Mouse (Mus musculus): ENCODE results near the gene Strip2.

The Strip2 gene

DNA sequence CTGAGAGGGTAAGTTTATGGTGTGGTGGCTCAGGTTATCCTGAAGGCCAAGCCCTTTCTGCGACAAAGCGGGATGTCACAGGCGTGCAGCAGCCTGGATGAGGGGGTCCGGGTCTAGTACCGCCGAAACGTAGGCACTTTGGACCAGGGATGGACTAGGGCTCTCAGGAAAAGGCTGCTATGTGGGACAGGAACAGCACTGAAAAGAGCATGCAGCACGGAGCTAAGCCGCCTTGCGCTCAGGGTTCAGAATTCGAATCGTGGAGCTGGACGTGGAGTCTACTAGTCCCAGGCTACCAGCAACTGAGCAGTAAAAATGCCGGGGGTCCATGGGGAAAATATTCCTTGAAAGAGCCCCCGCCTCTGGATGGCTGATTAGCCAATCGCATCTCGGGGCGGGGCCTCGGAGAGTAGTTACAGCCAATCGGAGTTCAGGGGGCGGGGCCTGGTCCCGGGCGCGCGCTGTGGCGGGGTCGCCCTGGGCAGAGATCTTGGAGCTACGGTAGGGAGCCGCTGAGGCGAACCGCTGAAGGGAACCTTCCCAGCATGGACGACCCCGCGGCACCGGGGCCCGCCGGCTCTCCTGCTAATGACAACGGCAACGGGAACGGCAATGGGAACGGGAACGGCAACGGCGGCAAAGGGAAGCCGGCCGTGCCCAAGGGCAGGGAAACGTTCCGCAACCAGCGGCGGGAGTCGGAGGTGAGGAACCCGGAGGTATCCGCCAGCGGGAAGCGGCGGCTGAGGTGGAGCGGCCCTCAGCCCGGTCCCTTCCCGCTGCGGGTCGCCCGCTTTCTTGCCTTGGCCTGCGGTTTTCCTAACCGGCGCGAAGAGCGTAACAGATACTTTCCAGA is at the start of gene Strip2:
Gene Strip2, plus strand, starts transcription at position 483 of the 853 bp plus-strand sequence.
- DNase-seq (ENCODE audit: low spot score) = peak; percentile 93

DNA sequence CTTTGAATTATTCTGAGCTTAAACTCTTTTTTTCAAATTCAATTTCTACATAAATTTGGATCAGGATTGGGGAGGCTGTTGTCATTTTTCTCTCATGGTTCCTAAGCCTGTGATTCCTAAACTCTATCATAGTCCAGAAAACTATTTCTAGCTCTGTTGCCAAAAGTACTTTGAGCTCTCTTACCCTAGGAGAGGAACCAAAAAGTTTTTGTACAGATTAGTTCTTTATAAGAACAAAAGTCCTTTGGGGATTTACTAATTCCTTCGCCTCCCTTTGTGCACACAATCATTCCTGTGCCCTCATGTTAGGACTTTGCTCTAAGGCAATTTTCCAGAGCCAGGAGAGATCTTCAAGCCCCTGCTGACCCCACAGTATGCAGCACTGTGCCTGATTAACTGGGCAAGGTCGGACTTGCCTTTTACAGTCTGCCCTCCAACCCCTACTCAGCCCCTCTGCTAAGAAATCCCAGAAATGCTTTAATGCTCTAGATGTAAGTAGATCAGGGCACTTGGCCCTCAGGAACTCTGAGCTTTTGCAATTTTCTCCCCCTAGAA is 48.4 kb upstream of the Strip2 start:
- DNase-seq (ENCODE audit: low spot score) = no peak

GRCm38 (mm10) chr6:29873654-29874053 is 43.2 kb upstream of the Strip2 start:
- DNase-seq (ENCODE audit: low spot score) = no peak

GRCm38 (mm10) chr6:29875576-29875975 is 41.2 kb upstream of the Strip2 start:
- no peak for DNase-seq (ENCODE audit: low spot score)

- no peak for DNase-seq (ENCODE audit: low spot score)
Observed at GRCm38 (mm10) chr6:29876782-29877181, 40.0 kb upstream of the Strip2 start.

GRCm38 (mm10) chr6:29879579-29879978 is 37.2 kb upstream of the Strip2 start:
- DNase-seq (ENCODE audit: low spot score) = no peak

DNA sequence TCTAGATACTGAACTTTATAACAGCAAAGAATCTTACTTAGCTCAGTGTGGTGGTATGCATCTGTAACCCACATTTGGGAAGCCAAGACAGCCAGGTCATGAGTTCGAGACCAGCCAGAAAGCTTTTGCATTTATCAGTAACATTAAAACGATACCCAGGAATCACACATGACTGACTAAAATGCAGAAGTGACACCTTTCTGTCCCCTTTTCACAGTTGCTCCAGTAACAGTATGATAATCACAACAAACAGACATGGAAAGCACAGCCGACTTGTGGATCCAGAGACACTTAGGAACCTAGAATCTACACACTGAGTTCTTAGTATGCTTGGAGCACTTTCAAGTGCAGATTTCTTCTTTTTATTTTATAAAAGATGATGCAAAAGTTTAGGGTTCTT is 36.0 kb upstream of the Strip2 start:
- DNase-seq (ENCODE audit: low spot score) = no peak

DNA sequence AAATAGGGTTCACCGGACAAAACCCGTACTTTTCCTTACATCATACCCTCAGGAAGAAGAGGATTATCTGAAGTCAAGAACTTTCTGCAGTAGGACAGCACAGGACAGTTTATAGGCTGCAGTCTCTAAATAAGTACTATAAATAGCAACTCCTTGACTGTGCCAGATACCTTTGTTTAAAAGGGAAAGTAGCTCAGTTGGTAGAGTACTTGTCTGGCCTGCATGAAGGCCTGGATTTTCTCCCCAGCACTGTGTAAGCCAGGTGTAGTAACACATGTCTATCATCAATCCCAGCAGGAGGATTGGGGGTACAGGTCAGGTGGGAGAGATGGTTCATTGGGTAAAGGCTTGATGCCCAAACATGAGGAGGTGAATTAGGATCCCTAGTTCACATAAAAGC is 34.9 kb upstream of the Strip2 start:
- DNase-seq (ENCODE audit: low spot score) = no peak

- no peak for DNase-seq (ENCODE audit: low spot score)
Observed at GRCm38 (mm10) chr6:29882870-29883269, 33.9 kb upstream of the Strip2 start.

GRCm38 (mm10) chr6:29891151-29891550 is 25.7 kb upstream of the Strip2 start:
- DNase-seq (ENCODE audit: low spot score) = no peak

- DNase-seq (ENCODE audit: low spot score) = no peak
Observed at GRCm38 (mm10) chr6:29896976-29897375, 19.8 kb upstream of the Strip2 start.

DNA sequence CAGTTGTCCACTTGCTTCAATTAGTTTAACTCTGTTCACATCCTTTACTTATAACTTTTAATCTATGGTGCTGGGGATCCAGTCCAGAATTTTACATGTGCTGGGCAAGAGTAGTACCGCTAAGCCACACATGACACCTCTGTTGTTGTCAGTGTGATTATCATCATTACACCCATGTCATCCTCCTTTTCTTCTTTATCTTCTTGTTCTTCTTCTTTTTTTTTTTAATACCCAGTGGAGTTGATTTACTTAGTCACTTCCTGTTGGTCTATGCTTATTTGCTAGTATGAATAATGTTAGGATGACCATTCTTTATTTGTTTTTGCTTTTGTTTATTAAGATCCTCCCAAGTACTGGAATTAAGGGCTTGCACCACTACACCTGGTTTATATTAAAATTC is 15.4 kb upstream of the Strip2 start:
- no peak for DNase-seq (ENCODE audit: low spot score)

GRCm38 (mm10) chr6:29902256-29902655 is 14.6 kb upstream of the Strip2 start:
- DNase-seq (ENCODE audit: low spot score) = no peak

GRCm38 (mm10) chr6:29903343-29903914 is 13.4 kb upstream of the Strip2 start:
- DNase-seq (ENCODE audit: low spot score) = no peak

DNA sequence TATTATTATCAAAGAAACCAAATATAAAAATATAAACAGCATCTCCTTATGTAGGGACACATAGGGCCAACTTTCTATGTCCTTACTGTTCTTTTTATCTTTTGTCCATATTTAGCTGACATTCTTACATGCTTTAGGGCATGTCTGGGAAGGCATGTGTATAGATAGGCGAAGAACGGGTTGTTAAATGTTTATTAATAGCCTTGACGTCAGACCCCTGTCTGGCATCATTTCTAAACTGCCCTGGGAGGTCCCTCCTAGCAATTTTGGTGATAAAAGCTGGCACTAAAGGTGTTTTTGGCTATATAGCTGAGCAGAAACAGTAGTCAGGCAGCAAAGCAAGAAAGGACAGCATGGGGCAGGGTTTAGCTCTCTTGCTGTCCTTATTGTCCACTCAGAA is 12.5 kb upstream of the Strip2 start:
- no peak for DNase-seq (ENCODE audit: low spot score)

DNA sequence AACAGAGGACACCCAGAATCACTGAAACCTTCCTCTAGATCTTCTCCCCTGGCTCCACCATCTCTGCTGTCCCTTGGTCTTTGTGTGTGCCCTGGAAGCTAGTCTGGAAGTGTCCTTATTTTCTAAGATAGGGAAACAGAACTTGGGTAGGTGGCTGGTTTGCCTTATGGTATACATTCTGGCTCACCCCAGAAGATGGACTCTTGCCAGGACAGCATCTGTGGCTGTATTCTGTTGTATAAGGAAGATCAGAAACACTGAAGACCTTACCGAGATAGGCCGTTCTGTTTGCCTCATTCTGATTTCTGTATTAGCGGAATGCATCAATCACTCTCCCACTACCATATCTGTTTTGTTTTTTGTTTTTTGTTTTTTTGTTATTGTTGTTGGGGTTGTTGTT is 6.2 kb upstream of the Strip2 start:
- no peak for DNase-seq (ENCODE audit: low spot score)

DNA sequence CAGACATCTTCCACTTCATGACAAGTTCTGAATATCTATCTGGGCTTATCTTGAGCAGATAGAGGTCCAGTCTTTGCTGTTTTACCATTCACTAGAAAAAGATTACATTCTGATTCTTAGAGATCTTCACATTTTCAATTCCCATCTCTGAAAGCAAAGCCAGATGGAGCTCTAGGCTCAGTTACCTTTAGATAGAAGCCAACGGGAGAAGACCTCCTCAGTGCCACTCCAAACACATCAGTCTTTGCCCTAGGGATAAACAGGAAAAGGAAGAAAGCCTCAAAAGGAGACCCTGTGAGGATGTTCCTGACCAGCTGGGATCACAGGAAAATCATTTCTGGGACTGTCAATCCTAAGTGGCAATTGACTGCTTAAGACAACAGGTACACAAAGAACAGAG is 3.1 kb upstream of the Strip2 start:
- no peak for DNase-seq (ENCODE audit: low spot score)

DNA sequence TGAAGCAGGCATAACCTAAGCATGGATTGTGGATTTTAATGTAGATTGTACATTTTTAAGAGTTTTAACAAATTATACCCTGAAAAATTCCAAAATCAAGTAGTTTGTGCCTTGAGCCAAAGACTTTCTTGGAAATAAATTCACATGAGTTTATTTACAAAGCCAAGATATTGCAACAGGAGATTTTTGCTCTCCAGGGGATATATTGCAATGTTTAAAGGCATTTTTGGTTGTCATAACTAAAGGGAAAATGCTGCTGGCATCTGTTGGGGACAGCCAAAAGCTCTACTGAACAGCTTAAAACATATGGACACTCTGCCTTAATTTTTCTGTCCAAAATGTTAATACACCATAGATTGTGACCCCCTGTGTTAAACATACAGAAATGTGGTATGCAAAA is 2.7 kb upstream of the Strip2 start:
- DNase-seq (ENCODE audit: low spot score) = no peak

DNA sequence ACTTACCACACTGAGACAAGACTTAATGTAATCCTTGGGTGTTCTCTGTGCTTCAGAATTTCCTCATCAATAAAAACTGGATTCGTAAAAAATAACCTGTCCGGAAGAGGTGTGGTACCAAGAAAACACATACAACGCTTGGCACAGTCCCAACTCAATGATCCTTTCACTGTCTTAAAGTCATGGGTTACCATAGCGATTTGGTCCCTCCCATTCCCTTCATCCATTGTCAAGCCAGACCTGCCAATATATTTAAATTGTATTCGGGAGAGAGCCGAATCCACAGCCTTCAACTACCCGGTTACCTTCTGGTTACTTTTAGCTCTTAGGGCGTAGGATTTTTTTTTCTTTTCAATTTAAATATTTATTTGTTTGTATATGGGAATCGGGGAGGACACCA is 976 bp upstream of the Strip2 start:
- DNase-seq (ENCODE audit: low spot score) = no peak

- peak; percentile 16 for DNase-seq (ENCODE audit: low spot score)
Observed at GRCm38 (mm10) chr6:29917383-29917720, 540 bp downstream of the Strip2 start.

GRCm38 (mm10) chr6:29917947-29918346 is 1.1 kb downstream of the Strip2 start:
- no peak for DNase-seq (ENCODE audit: low spot score)

DNA sequence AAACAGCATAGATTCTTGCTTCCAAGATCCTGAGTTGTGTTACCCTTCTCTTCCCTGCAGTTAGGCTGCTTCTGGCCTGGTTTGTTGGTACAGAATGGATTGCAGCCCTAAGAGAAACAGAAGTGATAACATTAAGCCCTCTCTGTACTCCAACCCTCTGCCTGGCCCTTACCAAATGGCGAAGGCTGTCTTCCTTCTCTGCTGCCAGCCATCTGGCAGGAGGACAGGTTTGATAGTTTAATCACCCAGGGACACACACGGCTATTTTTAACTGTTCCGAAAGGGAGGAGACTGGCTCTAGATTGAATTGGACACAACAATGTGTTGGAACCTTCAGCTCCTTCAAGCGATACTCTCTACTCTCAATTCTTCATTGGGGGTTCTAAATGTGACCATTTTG is 6.7 kb downstream of the Strip2 start:
- DNase-seq (ENCODE audit: low spot score) = no peak

- DNase-seq (ENCODE audit: low spot score) = no peak
Observed at GRCm38 (mm10) chr6:29925594-29926219, 8.9 kb downstream of the Strip2 start.
